Mouse (Mus musculus): Measurements from ENCODE around the gene H2-Q1. TPM values are rescaled to one million over a fixed set of nuclear protein-coding genes. Genes with fewer than 3 reads are reported as not detected.
"Not testable (repeated sequence)": the region's sequence is repeated elsewhere in the genome, so short reads cannot be mapped to it uniquely, and the experiment has no call there.

The H2-Q1 gene
- total RNA-seq, 2 experiments from 2014 or later = 0.15 to 0.25 TPM

DNA sequence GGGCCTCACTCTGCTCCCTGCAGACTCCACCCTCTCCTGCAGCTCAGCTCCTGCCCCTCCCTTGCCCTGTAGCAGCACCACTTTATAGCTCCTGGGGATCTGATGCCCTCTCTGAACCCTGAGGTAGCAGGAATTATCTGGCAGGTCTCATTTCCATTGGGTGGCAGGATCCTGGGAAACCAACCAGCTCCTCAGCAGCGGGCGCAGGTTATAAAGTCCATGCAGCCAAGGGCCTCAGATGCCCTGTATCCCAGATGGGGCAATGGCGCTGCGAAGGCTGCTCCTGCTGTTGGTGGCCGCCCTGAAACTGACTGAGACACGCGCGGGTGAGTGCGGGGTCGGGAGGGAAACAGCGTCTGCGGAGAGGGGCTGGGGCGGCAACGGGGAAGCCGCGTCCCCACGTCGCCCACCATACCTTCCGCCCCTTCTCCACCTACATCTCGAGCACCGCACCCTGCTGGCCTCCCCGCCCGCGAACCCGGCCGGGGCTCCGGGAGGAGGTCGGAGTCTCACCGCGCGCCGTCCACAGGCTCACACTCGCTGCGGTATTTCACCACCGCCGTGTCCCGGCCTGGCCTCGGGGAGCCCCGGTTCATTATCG is 22.0 kb downstream of the H2-Q1 start, which contains the start of gene H2-Q2:
Gene H2-Q2 (plus strand): TSS at position 172 of the 601 bp plus-strand sequence.
- DNase-seq (ENCODE audit: low spot score in 2 of 2) = no peak

GRCm38 (mm10) chr17:35342711-35343476 is 22.7 kb downstream of the H2-Q1 start:
- DNase-seq (ENCODE audit: low spot score in 2 of 2) = no peak

DNA sequence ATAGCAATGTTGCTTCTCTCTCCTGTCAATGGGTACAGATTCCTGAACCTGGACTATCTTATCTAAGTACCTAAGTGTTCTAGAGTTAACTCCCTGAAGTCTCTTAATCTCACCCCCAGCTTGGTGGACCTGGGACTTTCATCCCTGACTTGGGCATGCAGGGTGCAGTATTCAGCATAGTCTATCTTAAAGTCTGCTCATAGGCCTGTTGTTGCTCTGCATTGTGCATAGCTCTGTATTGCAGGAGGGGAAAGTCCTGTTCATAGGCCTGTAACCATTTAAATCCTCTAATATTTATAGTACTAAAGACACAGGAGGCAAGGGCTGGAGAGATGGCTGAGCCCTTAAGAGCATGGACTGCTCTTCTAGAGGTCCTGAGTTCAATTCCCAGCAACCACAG is 27.5 kb downstream of the H2-Q1 start:
- not testable (repeated sequence) for DNase-seq (ENCODE audit: low spot score in 2 of 2)

GRCm38 (mm10) chr17:35353275-35353674 is 33.1 kb downstream of the H2-Q1 start:
- DNase-seq (ENCODE audit: low spot score in 2 of 2) = not testable (repeated sequence)

GRCm38 (mm10) chr17:35354071-35354470 is 33.9 kb downstream of the H2-Q1 start:
- DNase-seq (ENCODE audit: low spot score in 2 of 2) = no peak

GRCm38 (mm10) chr17:35357086-35357485 is 36.9 kb downstream of the H2-Q1 start:
- no peak for DNase-seq (ENCODE audit: low spot score in 2 of 2)

GRCm38 (mm10) chr17:35358763-35359469 is 38.7 kb downstream of the H2-Q1 start:
- DNase-seq (ENCODE audit: low spot score in 2 of 2) = no peak

DNA sequence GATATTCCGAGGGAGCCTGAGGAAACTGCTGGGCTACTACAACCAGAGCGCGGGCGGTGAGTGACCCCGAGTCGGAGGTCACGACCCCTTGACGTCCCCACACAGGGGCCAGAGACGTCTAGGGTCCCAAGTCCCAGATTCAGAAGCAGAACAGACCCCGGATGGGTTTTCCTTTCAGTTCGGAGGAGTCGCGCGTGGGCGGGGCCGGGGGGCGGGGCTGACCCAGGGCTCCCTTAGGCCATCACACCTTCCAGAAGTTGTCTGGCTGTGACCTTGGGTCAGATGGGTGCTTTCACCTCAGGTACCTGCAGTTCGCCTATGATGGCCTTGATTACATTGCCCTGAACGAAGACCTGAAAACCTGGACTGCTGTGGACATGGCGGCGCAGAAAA is 39.3 kb downstream of the H2-Q1 start:
- DNase-seq (ENCODE audit: low spot score in 2 of 2) = no peak

Other genes with a start within 250 kb of the H2-Q1 start
- 1 to 10 TPM; 3.6 to 5.0 TPM for gene Ly6g6e, start 243.5 kb upstream of the H2-Q1 start, total RNA-seq (2021)
- 1 to 10 TPM in 1 of 2 experiments, under 1 TPM in 1; 0.87 to 2.0 TPM for gene Ly6g6d, start 242.3 kb upstream of the H2-Q1 start, total RNA-seq (2021)
- under 1 TPM; 0.57 to 0.58 TPM for gene Ly6g6f, start 234.8 kb upstream of the H2-Q1 start, total RNA-seq (2021)
- 100 to 1,000 TPM in 1 of 2 experiments, 10 to 100 TPM in 1; 97.6 to 103 TPM for gene Abhd16a, start 231.1 kb upstream of the H2-Q1 start, total RNA-seq (2021)
- gene Ly6g5c, start 212.1 kb upstream of the H2-Q1 start, total RNA-seq (2021) = not detected
- gene Ly6g5b, start 205.0 kb upstream of the H2-Q1 start, total RNA-seq (2021) = under 1 TPM; 0.30 to 0.56 TPM
- gene Gpank1, start 198.9 kb upstream of the H2-Q1 start, total RNA-seq (2021) = 10 to 100 TPM; 15.2 to 17.1 TPM
- 100 to 1,000 TPM; 179 to 185 TPM for gene Csnk2b, start 198.4 kb upstream of the H2-Q1 start, total RNA-seq (2021)
- gene D17H6S53E, start 194.0 kb upstream of the H2-Q1 start, total RNA-seq (2021) = 10 to 100 TPM; 22.5 to 28.9 TPM
- not detected for gene Apom, start 188.4 kb upstream of the H2-Q1 start, total RNA-seq (2021)
- 100 to 1,000 TPM; 323 to 339 TPM for gene Bag6, start 185.2 kb upstream of the H2-Q1 start, total RNA-seq (2021)
- gene Prrc2a, start 155.5 kb upstream of the H2-Q1 start, total RNA-seq (2021) = 100 to 1,000 TPM; 317 to 343 TPM
- gene Aif1, start 144.3 kb upstream of the H2-Q1 start, total RNA-seq (2021) = 10 to 100 TPM in 1 of 2 experiments, 1 to 10 TPM in 1; 9.4 to 13.0 TPM
- 1 to 10 TPM; 5.5 to 6.7 TPM for gene Lst1, start 132.0 kb upstream of the H2-Q1 start, total RNA-seq (2021)
- gene Ltb, start 126.0 kb upstream of the H2-Q1 start, total RNA-seq (2021) = under 1 TPM; 0.41 to 0.64 TPM
- gene Tnf, start 118.4 kb upstream of the H2-Q1 start, total RNA-seq (2021) = not detected
- under 1 TPM; 0.22 to 0.41 TPM for gene Lta, start 115.1 kb upstream of the H2-Q1 start, total RNA-seq (2021)
- gene Gm16181, start 99.6 kb upstream of the H2-Q1 start, total RNA-seq (2021) = not detected
- gene Atp6v1g2, start 86.7 kb upstream of the H2-Q1 start, total RNA-seq (2021) = 100 to 1,000 TPM; 637 to 681 TPM
- 10 to 100 TPM; 13.6 to 15.8 TPM for gene Nfkbil1, start 84.6 kb upstream of the H2-Q1 start, total RNA-seq (2021)
- 100 to 1,000 TPM; 210 to 215 TPM for gene Ddx39b, start 78.7 kb upstream of the H2-Q1 start, total RNA-seq (2021)
- 10 to 100 TPM; 22.1 to 26.7 TPM for gene H2-D1, start 57.7 kb upstream of the H2-Q1 start, total RNA-seq (2021)
- under 1 TPM; 0.46 to 0.50 TPM for gene H2-Q2, start 21.8 kb downstream of the H2-Q1 start, total RNA-seq (2021)
- 1 to 10 TPM; 1.5 to 2.4 TPM for gene H2-Q4, start 59.2 kb downstream of the H2-Q1 start, total RNA-seq (2021)
- gene H2-Q6, start 104.4 kb downstream of the H2-Q1 start, total RNA-seq (2021) = under 1 TPM; 0.20 to 0.52 TPM
- gene H2-Q7, start 118.8 kb downstream of the H2-Q1 start, total RNA-seq (2021) = under 1 TPM; 0.54 to 0.63 TPM
- under 1 TPM; 0.10 to 0.15 TPM for gene H2-Q10, start 149.7 kb downstream of the H2-Q1 start, total RNA-seq (2021)
- gene Pou5f1, start 185.6 kb downstream of the H2-Q1 start, total RNA-seq (2021) = under 1 TPM; 0.22 to 0.23 TPM
- 1 to 10 TPM; 4.5 to 5.7 TPM for gene Tcf19, start 196.4 kb downstream of the H2-Q1 start, total RNA-seq (2021)
- gene Cchcr1, start 196.7 kb downstream of the H2-Q1 start, total RNA-seq (2021) = 10 to 100 TPM in 1 of 2 experiments, 1 to 10 TPM in 1; 9.5 to 12.0 TPM
- under 1 TPM; 0.41 to 0.79 TPM for gene Psors1c2, start 212.8 kb downstream of the H2-Q1 start, total RNA-seq (2021)
- under 1 TPM; 0.20 to 0.22 TPM for gene Cdsn, start 231.7 kb downstream of the H2-Q1 start, total RNA-seq (2021)
- gene 2300002M23Rik, start 247.0 kb downstream of the H2-Q1 start, total RNA-seq (2021) = not detected